Mouse (Mus musculus) C2C12 (cell line): ENCODE measurements around the gene Knl1. TPM values are rescaled to one million over a fixed set of nuclear protein-coding genes. Genes with fewer than 3 reads are reported as not detected.

Source experiments
- H3K27me3 ChIP-seq: one replicate; pipeline ENCODE4 v1.6.1; 2011; ENCODE audit not compliant: control insufficient read depth, insufficient read depth, insufficient read length
- H3K36me3 ChIP-seq: one replicate; pipeline ENCODE4 v1.6.1; 2011; ENCODE audit not compliant: control insufficient read depth, insufficient read depth
- H3K4me3 ChIP-seq: one replicate; pipeline ENCODE4 v1.5.1; 2011; ENCODE audit warnings: mild to moderate bottlenecking, control low read depth; ENCODE audit not compliant: poor library complexity, insufficient read depth, severe bottlenecking
- H3K79me2 ChIP-seq: one replicate; pipeline ENCODE4 v1.6.1; 2011; ENCODE audit not compliant: control insufficient read depth, insufficient read depth
- H3K79me3 ChIP-seq: one replicate; pipeline ENCODE4 v1.6.1; 2011; ENCODE audit warnings: low read depth, control low read depth
- H3ac ChIP-seq: one replicate; pipeline ENCODE3; 2011; ENCODE audit warnings: low read depth; ENCODE audit not compliant: control insufficient read depth, insufficient read length
- CEBPB ChIP-seq: IDR thresholded peaks from one replicate; pipeline ENCODE4 v1.6.1; 2011; ENCODE audit warnings: low read depth, mild to moderate bottlenecking, control low read depth, moderate library complexity
- CTCF ChIP-seq: IDR thresholded peaks from one replicate; pipeline ENCODE4 v1.5.1; 2011; ENCODE audit not compliant: control insufficient read depth, insufficient read depth, insufficient read length
- FOSL1 ChIP-seq: IDR thresholded peaks from one replicate; pipeline ENCODE4 v1.8.0; 2011; ENCODE audit warnings: mild to moderate bottlenecking, low read length; ENCODE audit not compliant: poor library complexity, insufficient read depth, severe bottlenecking
- MAX ChIP-seq: IDR thresholded peaks from one replicate; pipeline ENCODE4 v1.6.1; 2011; ENCODE audit warnings: mild to moderate bottlenecking, control low read depth
- MYOD1 ChIP-seq: IDR thresholded peaks from one replicate; pipeline ENCODE4 v1.6.1; 2011; ENCODE audit warnings: low read depth; ENCODE audit not compliant: control insufficient read depth, insufficient read length
- MYOG ChIP-seq: IDR thresholded peaks from one replicate; pipeline ENCODE4 v1.6.1; 2011; ENCODE audit not compliant: control insufficient read depth, insufficient read length; ENCODE audit errors: extremely low read depth
- USF1 ChIP-seq: IDR thresholded peaks from one replicate; pipeline ENCODE4 v1.6.1; 2011; ENCODE audit warnings: low read depth, mild to moderate bottlenecking, control low read depth, moderate library complexity
- polyA plus RNA-seq: library from polyadenylated mRNA; unstranded; fragments of >200 nt; fragmentation: generic; extraction: Trizol; gene quantifications from one replicate; pipeline ENCODE4 v1.2.1, GENCODE M21; 2012; ENCODE audit warnings: missing spikeins

The Knl1 gene
- polyA plus RNA-seq, 1 experiment: 3.2 TPM

GRCm38 (mm10) chr2:119019538-119019937, 27.4 kb upstream of the Knl1 start:
- H3ac ChIP-seq: no peak overlapping the region

GRCm38 (mm10) chr2:119023154-119023660, 23.7 kb upstream of the Knl1 start:
- Histone ChIP-seq H3K79me2 (no peaks in the 10 kb centered on the region), H3K79me3 (no peaks in the 10 kb centered on the region), H3K36me3 (peaks cover 31% of the 10 kb centered on the region), H3K27me3 (no peaks in the 10 kb centered on the region), H3K4me3 (no peak overlapping the region), H3ac (no peak overlapping the region)
- no peak for TF ChIP-seq FOSL1
- no peak for TF ChIP-seq USF1
- no peak for TF ChIP-seq MYOG
- TF ChIP-seq MYOD1: peak; percentile 73
- no peak for TF ChIP-seq MAX
- no peak for TF ChIP-seq CEBPB

More at GRCm38 (mm10) chr2:119019538-119019937, 27.4 kb upstream of the Knl1 start:
- TF ChIP-seq MYOD1: no peak
- Histone ChIP-seq H3K36me3 (peaks cover 33% of the 10 kb centered on the region), H3K4me3 (no peak overlapping the region), H3K27me3 (no peaks in the 10 kb centered on the region), H3K79me2 (no peaks in the 10 kb centered on the region), H3K79me3 (no peaks in the 10 kb centered on the region)

- peaks cover 24% of the 10 kb centered on the region for H3K36me3 ChIP-seq
- H3K79me2 ChIP-seq: no peaks in the 10 kb centered on the region
- H3K79me3 ChIP-seq: no peaks in the 10 kb centered on the region
- H3K4me3 ChIP-seq: no peak overlapping the region
- H3ac ChIP-seq: no peak overlapping the region
- TF ChIP-seq CEBPB (no peak), USF1 (no peak), MYOG (no peak), FOSL1 (no peak), MYOD1 (no peak)
- H3K27me3 ChIP-seq: no peaks in the 10 kb centered on the region
Observed at GRCm38 (mm10) chr2:119024536-119025238, 22.2 kb upstream of the Knl1 start.

- Histone ChIP-seq H3K36me3 (peaks cover 24% of the 10 kb centered on the region), H3K79me2 (no peaks in the 10 kb centered on the region), H3K4me3 (no peak overlapping the region), H3K27me3 (no peaks in the 10 kb centered on the region), H3K79me3 (no peaks in the 10 kb centered on the region), H3ac (no peak overlapping the region)
- TF ChIP-seq MYOD1 (no peak), MYOG (no peak), FOSL1 (no peak)
Observed at GRCm38 (mm10) chr2:119025239-119025616, 21.7 kb upstream of the Knl1 start.

- peaks cover 15% of the 10 kb centered on the region for H3K36me3 ChIP-seq
- H3K27me3 ChIP-seq: no peaks in the 10 kb centered on the region
- H3K79me2 ChIP-seq: no peaks in the 10 kb centered on the region
- no peak overlapping the region for H3K4me3 ChIP-seq
- TF ChIP-seq USF1 (no peak), MYOG (no peak)
- no peak overlapping the region for H3ac ChIP-seq
- H3K79me3 ChIP-seq: no peaks in the 10 kb centered on the region
Observed at GRCm38 (mm10) chr2:119026951-119027350, 20.0 kb upstream of the Knl1 start.

GRCm38 (mm10) chr2:119028941-119029551, 17.9 kb upstream of the Knl1 start, which contains the start of gene Ccdc32:
Ccdc32 (minus strand) TSS chr2:119029393.
- Histone ChIP-seq H3K36me3 (peaks cover 5% of the 10 kb centered on the region), H3ac (peak within 1 kb of the TSS; percentile 68), H3K79me3 (no peaks in the 10 kb centered on the region), H3K27me3 (no peaks in the 10 kb centered on the region), H3K79me2 (no peaks in the 10 kb centered on the region), H3K4me3 (peak within 1 kb of the TSS; percentile 68)
- TF ChIP-seq MYOG (no peak), CTCF (no peak), CEBPB (no peak), USF1 (no peak), MYOD1 (no peak), FOSL1 (no peak), MAX (no peak)
